Mouse (Mus musculus) ES-E14 (cell line): ENCODE results near the gene Hirip3.

ENCODE experiments used
- HCFC1 ChIP-seq: IDR thresholded peaks from 2 replicates; pipeline ENCODE4 v1.6.1; 2012; ENCODE audit warnings: low read length, inconsistent platforms, borderline replicate concordance; ENCODE audit not compliant: insufficient read depth
- ZC3H11A ChIP-seq: IDR thresholded peaks from 2 replicates; pipeline ENCODE4 v1.6.1; 2012; ENCODE audit warnings: low read depth, mild to moderate bottlenecking, inconsistent platforms, low read length, borderline replicate concordance

DNA sequence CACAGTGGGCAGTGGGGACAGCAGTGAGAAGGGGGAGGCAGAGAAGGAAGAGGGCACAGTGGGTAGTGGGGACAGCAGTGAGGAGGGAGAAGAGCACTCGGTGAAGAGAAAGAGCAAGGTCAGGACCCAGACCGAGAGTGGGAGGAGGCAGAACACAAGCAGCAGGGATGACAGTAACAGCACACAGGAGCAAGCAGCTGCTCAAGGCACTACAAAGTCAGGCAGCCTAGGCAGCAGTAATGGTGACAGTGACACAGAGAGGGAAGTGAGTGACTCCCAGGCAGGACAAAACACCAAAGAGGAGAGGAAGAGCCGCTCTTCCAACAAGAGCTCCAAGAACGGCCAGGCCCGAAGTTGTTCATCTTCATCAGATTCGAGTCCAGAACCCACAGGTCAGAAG is 2.0 kb downstream of the Hirip3 start:
- TF ChIP-seq ZC3H11A (no peak), HCFC1 (no peak)
